Mouse (Mus musculus) heart, adult 18-20 months (tissue): ENCODE measurements around the gene Sh2d4b. TPM values are rescaled to one million over a fixed set of nuclear protein-coding genes. Genes with fewer than 3 reads are reported as not detected.
A peak's percentile ranks its signal among the peaks of the same experiment; 100 is the strongest.

Experiments used
- DNase-seq, 2 experiments: peaks; one replicate each; pipeline ENCODE4 v3.0.0; 2021 to 2022; ENCODE audit warnings: mixed read lengths in 1 of 2
- total RNA-seq, 2 experiments: library from RNA; stranded (reverse); gene quantifications; 2 replicates each; pipeline ENCODE4 v1.2.3; 2021

The Sh2d4b gene
- total RNA-seq, 2 experiments from 2014 or later: 0.60 to 0.93 TPM

GRCm38 (mm10) chr14:40906770-40907169 lies 13.7 kb upstream of the Sh2d4b start:
- peak in 1 of 2 experiments; percentile 22 for DNase-seq

DNA sequence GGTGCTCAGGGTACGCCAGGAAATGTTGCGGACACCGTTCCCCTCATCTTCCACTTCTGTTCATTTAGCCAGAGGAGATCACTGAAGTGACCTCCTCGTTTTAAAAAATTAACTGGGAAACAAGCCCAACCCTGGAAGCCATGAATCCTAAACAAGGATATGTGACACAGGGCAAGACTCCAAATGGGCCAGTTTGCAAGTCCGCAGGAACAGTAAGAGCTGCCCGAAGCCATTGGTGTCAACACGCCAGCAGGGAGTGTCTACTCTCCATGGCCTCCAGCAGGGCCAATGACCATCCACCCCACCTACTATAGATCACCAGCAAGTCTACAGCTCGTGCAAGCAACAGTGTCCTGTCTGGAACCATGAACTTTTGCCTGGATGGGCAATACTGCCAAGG lies 12.7 kb upstream of the Sh2d4b start:
- no peak for DNase-seq

- no peak for DNase-seq
These were observed 9.4 kb upstream of the Sh2d4b start for GRCm38 (mm10) chr14:40902307-40903055.

DNA sequence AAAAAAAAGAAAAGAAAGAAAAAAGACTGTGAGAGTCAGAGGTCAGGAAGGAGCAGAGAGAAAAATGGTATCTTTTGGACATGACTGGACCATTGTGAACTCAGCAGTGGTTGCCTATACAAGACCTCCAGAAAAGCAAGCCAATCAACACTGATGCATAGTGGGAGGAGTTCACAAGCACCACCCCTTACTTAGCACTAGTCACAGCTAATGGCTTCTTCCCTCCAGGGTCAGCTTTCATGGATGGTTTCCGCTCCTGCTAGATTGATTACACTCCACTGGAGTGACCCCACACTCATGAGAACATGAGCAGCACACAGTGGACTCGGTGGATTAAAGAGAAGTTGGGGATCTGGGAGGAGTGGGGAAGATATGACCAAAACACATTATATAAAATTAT lies 7.2 kb upstream of the Sh2d4b start:
- DNase-seq: no peak

GRCm38 (mm10) chr14:40897916-40898315 lies 4.8 kb upstream of the Sh2d4b start:
- DNase-seq: no peak

DNA sequence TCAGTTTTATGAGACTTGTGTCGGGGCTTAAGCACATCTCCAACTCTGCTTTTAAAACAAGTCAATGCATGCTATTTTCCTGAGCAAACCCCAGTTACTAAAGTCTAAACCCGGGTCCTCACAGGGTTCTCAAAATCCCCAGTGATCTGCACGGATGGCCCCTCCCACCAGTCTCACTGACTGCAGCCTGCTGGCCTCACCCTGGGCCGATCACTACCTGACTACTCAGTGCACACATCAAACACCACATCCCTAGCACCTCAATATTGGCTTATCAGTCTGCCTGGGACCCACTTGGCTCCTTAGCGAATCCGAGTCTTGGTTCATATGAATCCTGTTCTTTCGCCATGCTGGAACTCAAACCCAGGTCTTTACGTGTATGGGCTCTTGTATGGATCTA lies 2.6 kb upstream of the Sh2d4b start:
- DNase-seq: no peak

DNA sequence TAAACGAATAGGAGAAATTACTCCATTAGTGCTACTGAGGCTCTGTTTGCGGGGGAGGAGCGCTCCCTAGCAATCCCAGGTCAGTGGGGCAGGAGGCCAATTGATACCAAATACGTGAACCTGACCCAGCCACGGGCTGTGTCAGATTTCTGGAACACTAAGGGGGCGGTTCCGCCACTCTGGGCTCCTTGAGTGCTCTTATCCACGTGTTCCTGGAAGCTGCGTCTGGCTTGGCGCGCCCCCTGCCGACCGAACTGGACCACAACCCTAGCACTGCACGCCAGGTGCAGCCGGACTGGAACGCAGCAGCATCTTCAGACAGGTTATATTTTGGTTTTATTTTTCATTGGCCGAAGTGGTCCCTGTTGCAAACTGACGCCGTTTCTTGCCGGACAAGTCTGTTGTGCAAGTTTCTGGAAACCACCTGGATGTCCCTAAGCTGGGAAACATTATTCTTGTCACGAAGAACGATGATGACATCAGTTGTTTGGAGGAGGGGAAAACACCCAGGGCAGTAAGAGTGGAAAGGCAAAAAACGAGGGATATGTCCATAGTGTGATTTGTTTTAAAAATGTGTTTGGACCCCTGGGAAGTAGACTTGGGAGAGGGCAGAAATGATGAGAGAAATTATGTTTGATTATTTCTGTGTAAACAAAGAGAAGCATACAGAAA lies 1.6 kb upstream of the Sh2d4b start:
- peak; percentile 76 to 88 for DNase-seq

- DNase-seq: no peak
These were observed 818 bp upstream of the Sh2d4b start for GRCm38 (mm10) chr14:40893884-40894283.

DNA sequence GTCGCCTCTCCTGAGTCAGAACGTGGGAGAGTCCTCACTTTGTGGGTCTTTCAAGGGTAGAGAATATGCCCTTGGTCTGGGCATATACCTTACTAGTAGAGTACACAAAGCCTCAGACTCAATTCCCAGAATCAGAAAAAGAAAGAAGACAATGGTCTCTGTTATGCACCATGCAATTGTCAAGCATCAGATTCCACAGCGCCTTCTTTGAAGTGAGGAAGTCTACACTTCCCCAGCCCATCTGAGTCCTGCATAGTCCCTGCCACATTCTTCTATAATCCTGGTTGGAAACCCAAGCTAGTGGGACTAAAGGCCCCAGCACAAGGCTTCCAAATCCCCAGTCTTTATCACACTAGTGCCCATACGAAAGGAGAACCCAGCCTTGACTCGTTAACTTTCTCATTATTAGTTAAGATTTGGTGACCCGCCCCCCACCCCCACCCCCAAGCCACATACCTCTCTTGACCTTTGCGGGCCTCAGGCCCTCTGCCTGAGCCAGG lies 690 bp downstream of the Sh2d4b start:
- no peak for DNase-seq

DNA sequence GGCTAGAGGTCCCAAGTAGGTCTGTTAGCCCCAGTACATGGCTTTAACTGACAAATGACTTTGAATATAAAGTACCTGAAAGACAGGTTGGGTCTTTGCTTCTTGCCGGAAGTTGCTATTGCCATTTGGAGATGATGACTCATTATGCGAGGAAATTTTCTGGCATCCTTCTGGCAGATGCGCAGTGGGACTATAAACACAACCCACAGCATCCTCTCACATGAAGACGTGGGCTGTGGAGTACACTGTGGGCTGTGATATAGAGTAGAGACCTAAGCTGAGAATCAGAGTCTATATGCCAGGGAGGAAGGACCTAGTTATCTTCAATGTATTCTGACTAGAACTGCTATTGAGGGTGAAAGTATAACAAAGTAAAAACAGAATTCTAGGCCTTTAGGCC lies 1.6 kb downstream of the Sh2d4b start:
- DNase-seq: no peak

DNA sequence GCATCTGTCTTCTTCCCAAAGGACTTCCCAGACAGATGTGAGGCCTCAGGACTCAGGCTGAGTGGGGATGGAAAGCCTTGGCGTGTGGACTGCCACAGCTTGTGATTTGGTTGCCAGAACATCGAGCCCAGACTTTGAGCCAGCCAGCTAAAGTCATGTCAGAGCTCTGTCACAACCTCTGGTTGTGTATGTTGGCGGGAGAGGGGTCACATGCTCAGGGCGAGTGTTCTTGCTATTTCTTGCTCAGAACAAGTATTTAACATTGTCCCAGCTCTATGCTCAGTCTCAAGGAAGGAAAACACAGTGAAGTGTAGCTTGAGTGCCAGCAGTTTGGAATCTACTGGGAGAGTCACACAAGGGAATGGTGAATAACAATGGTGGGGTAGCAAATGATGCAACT lies 3.4 kb downstream of the Sh2d4b start:
- peak; percentile 68 to 83 for DNase-seq

DNA sequence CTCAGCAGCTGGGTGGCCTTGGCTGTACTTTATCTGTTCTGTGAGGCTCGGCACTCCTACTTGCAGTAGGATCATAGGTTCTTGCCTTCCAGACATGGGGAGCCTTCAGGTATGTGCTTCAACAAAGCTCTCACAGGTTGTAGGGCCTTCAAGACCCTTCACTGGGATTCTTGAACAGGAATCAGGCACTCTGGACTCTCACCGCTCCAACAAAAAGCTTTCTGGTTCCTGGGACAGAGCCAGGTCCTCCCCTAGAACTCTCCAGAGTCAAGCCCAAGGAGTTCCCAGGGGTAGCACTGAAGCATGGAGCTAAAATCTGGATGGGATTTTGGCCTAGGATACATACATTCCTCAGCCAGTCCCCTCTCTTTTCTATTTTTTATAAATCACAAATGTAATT lies 3.9 kb downstream of the Sh2d4b start:
- DNase-seq: peak; percentile 27 to 32

DNA sequence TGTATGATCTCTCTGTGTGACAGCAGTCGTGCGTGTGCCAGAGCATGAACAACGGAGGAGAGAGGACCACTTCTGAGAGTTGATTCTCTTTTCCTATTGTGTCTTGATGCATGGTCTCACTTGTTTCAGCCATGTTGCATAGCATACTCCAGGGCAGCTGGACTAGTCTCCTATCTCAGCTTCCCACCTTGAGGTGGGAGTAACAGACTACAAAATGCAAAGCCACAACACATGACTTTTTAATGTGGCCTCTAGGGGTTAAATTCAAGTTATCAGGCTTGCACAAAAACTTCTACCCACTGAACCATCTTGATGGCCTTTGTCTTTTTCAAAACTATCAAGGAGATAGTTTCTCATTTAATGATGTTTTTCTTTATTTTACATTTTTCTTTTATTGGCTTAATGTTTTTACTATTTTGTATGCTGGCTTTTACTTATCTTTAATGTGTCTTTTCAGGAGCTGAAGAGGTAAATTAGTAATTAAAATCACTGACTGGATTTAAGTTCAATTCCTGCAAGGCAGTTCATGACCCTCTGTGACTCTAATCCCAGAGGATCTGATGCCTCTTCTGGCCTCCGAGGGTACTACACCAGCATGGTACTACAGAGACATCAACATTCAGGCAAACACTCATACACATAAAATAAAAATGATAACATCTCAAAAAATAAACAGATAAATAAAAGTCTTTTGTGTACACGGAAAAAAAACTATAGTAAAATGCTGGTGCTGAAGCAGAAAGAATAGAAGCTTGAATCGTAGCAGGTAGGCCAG lies 6.5 kb downstream of the Sh2d4b start:
- peak in 1 of 2 experiments; percentile 48 for DNase-seq

GRCm38 (mm10) chr14:40885752-40886151 lies 7.3 kb downstream of the Sh2d4b start:
- DNase-seq: no peak

- DNase-seq: peak in 1 of 2 experiments; percentile 12
These were observed 7.8 kb downstream of the Sh2d4b start for GRCm38 (mm10) chr14:40885225-40885624.

DNA sequence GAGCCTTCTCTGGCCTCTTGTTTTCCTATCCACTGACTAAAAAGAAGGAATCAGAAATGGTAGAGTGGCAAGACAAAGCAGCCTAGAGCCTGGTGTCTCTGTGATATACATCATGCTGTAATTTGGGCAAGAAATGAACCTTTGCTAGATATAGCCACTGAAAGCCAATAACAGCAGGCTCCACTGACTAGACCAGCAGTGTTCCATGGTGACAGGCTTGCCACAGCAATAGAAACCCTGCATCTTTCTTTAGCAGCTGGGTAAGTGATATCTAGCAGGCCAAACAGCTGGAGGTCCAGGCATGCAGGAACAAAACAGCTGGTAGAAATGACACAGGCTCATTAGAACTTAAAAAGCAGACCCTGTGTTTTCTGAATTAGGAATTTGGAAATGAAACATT lies 18.5 kb downstream of the Sh2d4b start:
- DNase-seq: no peak

DNA sequence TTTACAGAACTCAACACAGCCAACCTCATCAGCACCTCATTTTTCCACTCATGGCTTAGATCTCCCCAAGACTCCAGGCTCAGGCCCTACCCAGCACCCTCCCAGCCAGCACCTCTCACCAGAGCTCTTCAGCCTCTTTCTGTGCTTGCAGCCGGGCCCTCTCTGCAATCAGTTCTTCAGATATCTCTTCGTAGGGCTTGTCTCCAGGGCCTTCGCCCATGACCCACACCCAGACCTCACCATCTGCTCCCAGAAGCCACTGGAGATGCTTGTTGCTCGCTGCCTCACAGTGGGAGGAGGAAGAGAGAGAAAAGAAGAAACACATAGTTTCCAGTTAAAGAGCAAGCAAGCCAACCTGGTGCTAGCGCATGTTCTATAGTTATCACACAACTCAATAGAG lies 19.1 kb downstream of the Sh2d4b start:
- DNase-seq: no peak

GRCm38 (mm10) chr14:40870598-40870997 lies 22.5 kb downstream of the Sh2d4b start:
- DNase-seq: peak in 1 of 2 experiments; percentile 19

- no peak for DNase-seq
These were observed 28.1 kb downstream of the Sh2d4b start for GRCm38 (mm10) chr14:40864811-40865514.

DNA sequence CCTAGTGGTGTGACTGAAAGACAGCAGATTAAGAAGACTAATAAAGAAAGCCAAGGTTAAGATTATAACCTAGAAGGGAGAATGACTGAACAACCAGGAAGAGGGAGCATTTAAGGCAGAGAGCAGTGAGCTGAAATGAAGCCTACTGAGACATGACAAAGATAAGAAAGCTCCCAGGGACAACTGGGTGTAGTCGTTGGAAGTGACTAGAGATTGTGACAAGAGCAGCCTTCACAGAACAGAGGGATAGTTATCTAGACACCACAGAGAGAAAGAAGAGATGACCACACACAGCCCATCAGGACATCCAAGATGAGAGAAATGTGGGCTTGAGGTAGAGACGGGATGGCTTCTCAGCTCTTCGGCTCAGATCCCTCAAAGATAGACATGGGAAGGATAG lies 29.4 kb downstream of the Sh2d4b start:
- no peak for DNase-seq

GRCm38 (mm10) chr14:40863022-40863421 lies 30.0 kb downstream of the Sh2d4b start:
- no peak for DNase-seq

- DNase-seq: no peak
These were observed 40.1 kb downstream of the Sh2d4b start for GRCm38 (mm10) chr14:40852978-40853377.
